Mouse (Mus musculus) heart, embryonic 16.5 days (tissue): ENCODE measurements around the gene Prdm15. TPM values are rescaled to one million over a fixed set of nuclear protein-coding genes. Genes with fewer than 3 reads are reported as not detected.

Experiments
- ATAC-seq: fragments of 200-750 bp; cut with Nextera tagmentation; replicated peaks from 2 replicates; pipeline ENCODE4 v1.8.0; 2017; ENCODE audit warnings: moderate number of reproducible peaks; ENCODE audit not compliant: insufficient read depth, low FRiP score; ENCODE audit errors: extremely low read depth
- H3K27ac ChIP-seq: fragments of 300-500 bp; sonication (generic); 2 replicates; pipeline ENCODE4 v1.5.1; 2014; ENCODE audit warnings: mild to moderate bottlenecking, low read length, control low read depth, moderate library complexity
- H3K27me3 ChIP-seq: fragments of 300-500 bp; sonication (generic); 2 replicates; pipeline ENCODE4 v1.6.1; 2014; ENCODE audit warnings: low read length, mixed read lengths; ENCODE audit not compliant: control insufficient read depth, insufficient read depth
- H3K36me3 ChIP-seq: fragments of 300-500 bp; sonication (generic); 2 replicates; pipeline ENCODE4 v1.6.1; 2014; ENCODE audit not compliant: control insufficient read depth, insufficient read depth
- H3K4me1 ChIP-seq: fragments of 300-500 bp; sonication (generic); 2 replicates; pipeline ENCODE4 v1.6.1; 2014; ENCODE audit warnings: low read length, mixed read lengths; ENCODE audit not compliant: control insufficient read depth, insufficient read depth
- H3K4me2 ChIP-seq: fragments of 300-500 bp; sonication (generic); 2 replicates; pipeline ENCODE4 v1.6.1; 2014; ENCODE audit warnings: low read depth, mild to moderate bottlenecking, control low read depth, low read length
- H3K4me3 ChIP-seq: fragments of 300-500 bp; sonication (generic); 2 replicates; pipeline ENCODE4 v1.5.1; 2014; ENCODE audit warnings: mild to moderate bottlenecking, control low read depth, low read length
- H3K9ac ChIP-seq: fragments of 300-500 bp; sonication (generic); 2 replicates; pipeline ENCODE4 v1.6.1; 2014; ENCODE audit warnings: low read length, control low read depth
- H3K9me3 ChIP-seq: fragments of 300-500 bp; sonication (generic); replicated peaks from 2 replicates; pipeline ENCODE4 v1.6.1; 2016; ENCODE audit warnings: low read length; ENCODE audit not compliant: control insufficient read depth
- WGBS: fragments of 180-500 bp; shearing (Covaris S2); extraction: QIAGEN DNeasy Blood & Tissue Kit; methylation state at CpG from one replicate; pipeline ENCODE4 v1.1.7; 2014; 5-methylcytosine and 5-hydroxymethylcytosine counted together
- polyA plus RNA-seq: library from polyadenylated mRNA; unstranded; fragments of >200 nt; fragmentation: Nextera tagmentation; extraction: Ambion mirVana; gene quantifications from 2 replicates; pipeline ENCODE4 v1.2.1, GENCODE M21; 2015

Prdm15 gene
- polyA plus RNA-seq, 1 experiment from 2014 or later = 7.0 TPM

DNA sequence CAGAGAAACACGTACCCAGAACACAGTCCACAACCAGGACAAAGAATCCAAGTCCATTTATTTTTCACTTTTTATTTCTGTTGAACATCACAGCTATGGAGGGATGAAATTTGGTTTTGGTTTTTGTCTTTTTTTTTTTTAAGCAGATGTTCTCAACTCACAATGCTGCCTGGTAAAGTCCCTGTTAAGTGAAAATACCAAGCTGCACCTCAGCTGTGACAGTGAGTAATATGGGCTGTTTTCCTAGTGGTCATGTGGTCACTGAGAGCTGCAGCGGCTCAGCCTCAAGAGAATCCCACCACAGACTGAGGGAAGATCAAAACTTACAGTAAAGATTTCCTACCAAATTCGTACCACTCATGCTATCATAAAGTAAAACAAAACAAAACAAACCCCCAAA lies 19.5 kb downstream of the Prdm15 start:
- Histone ChIP-seq H3K27me3 (no peaks in the 10 kb centered on the region), H3K4me1 (no peaks in the 10 kb centered on the region), H3K9ac (no peak overlapping the region), H3K4me2 (no peak overlapping the region), H3K4me3 (no peak overlapping the region), H3K36me3 (peaks cover 31% of the 10 kb centered on the region), H3K27ac (no peak overlapping the region), H3K9me3 (no peaks in the 10 kb centered on the region)
- ATAC-seq = no peak
- 86% methylated on average over 3 of the region's 3 CpGs for WGBS

- no peak for ATAC-seq
- no peak overlapping the region for H3K4me2 ChIP-seq
- H3K27me3 ChIP-seq = no peaks in the 10 kb centered on the region
- H3K27ac ChIP-seq = no peak overlapping the region
- H3K4me3 ChIP-seq = no peak overlapping the region
- H3K9ac ChIP-seq = no peak overlapping the region
- peaks cover 24% of the 10 kb centered on the region for H3K36me3 ChIP-seq
- H3K9me3 ChIP-seq = no peaks in the 10 kb centered on the region
- no peaks in the 10 kb centered on the region for H3K4me1 ChIP-seq
- WGBS = 100% methylated on average over 1 of the region's 1 CpGs
Observed at GRCm38 (mm10) chr16:97828207-97828606, 23.4 kb downstream of the Prdm15 start.

GRCm38 (mm10) chr16:97823311-97824007 lies 28.2 kb downstream of the Prdm15 start:
- H3K27me3 ChIP-seq = no peaks in the 10 kb centered on the region
- no peak overlapping the region for H3K27ac ChIP-seq
- no peak overlapping the region for H3K9ac ChIP-seq
- peaks cover 22% of the 10 kb centered on the region for H3K36me3 ChIP-seq
- 93% methylated on average over 6 of the region's 6 CpGs for WGBS
- H3K4me1 ChIP-seq = no peaks in the 10 kb centered on the region
- no peak for ATAC-seq
- H3K4me2 ChIP-seq = no peak overlapping the region
- H3K9me3 ChIP-seq = no peaks in the 10 kb centered on the region
- H3K4me3 ChIP-seq = no peak overlapping the region

GRCm38 (mm10) chr16:97819532-97819931 lies 32.1 kb downstream of the Prdm15 start:
- peak; percentile 63 for ATAC-seq
- Histone ChIP-seq H3K4me2 (no peak overlapping the region), H3K27ac (peak overlapping the region; percentile 59)

GRCm38 (mm10) chr16:97817414-97817813 lies 34.2 kb downstream of the Prdm15 start:
- H3K9ac ChIP-seq = no peak overlapping the region
- peaks cover 25% of the 10 kb centered on the region for H3K36me3 ChIP-seq
- no peak overlapping the region for H3K4me2 ChIP-seq
- ATAC-seq = no peak
- H3K9me3 ChIP-seq = no peaks in the 10 kb centered on the region
- WGBS = 90% methylated on average over 1 of the region's 1 CpGs
- no peak overlapping the region for H3K4me3 ChIP-seq
- no peaks in the 10 kb centered on the region for H3K4me1 ChIP-seq
- H3K27ac ChIP-seq = no peak overlapping the region
- no peaks in the 10 kb centered on the region for H3K27me3 ChIP-seq

More at GRCm38 (mm10) chr16:97819532-97819931, 32.1 kb downstream of the Prdm15 start:
- H3K9me3 ChIP-seq = no peaks in the 10 kb centered on the region
- no peaks in the 10 kb centered on the region for H3K27me3 ChIP-seq
- peaks cover 17% of the 10 kb centered on the region for H3K36me3 ChIP-seq
- no peak overlapping the region for H3K4me3 ChIP-seq
- H3K9ac ChIP-seq = no peak overlapping the region
- no peaks in the 10 kb centered on the region for H3K4me1 ChIP-seq
- 78% methylated on average over 4 of the region's 4 CpGs for WGBS

- Histone ChIP-seq H3K4me1 (no peaks in the 10 kb centered on the region), H3K9ac (no peak overlapping the region), H3K4me2 (no peak overlapping the region), H3K4me3 (no peak overlapping the region), H3K27ac (no peak overlapping the region), H3K9me3 (no peaks in the 10 kb centered on the region), H3K36me3 (peaks cover 35% of the 10 kb centered on the region), H3K27me3 (no peaks in the 10 kb centered on the region)
- whole genome bisulfite sequencing = 85% methylated on average over 5 of the region's 5 CpGs
- ATAC-seq = no peak
Observed at GRCm38 (mm10) chr16:97815269-97815668, 36.4 kb downstream of the Prdm15 start.

- Histone ChIP-seq H3K4me2 (no peak overlapping the region), H3K27ac (no peak overlapping the region), H3K27me3 (no peaks in the 10 kb centered on the region), H3K4me1 (no peaks in the 10 kb centered on the region), H3K9ac (no peak overlapping the region), H3K9me3 (no peaks in the 10 kb centered on the region), H3K4me3 (no peak overlapping the region), H3K36me3 (peaks cover 44% of the 10 kb centered on the region)
- 99% methylated on average over 2 of the region's 2 CpGs for WGBS
- no peak for ATAC-seq
Observed at GRCm38 (mm10) chr16:97814060-97814459, 37.6 kb downstream of the Prdm15 start.

GRCm38 (mm10) chr16:97808881-97809280 lies 42.8 kb downstream of the Prdm15 start:
- no peaks in the 10 kb centered on the region for H3K9me3 ChIP-seq
- no peak overlapping the region for H3K4me2 ChIP-seq
- no peak overlapping the region for H3K9ac ChIP-seq
- WGBS = 94% methylated on average over 3 of the region's 3 CpGs
- ATAC-seq = no peak
- no peaks in the 10 kb centered on the region for H3K4me1 ChIP-seq
- no peak overlapping the region for H3K4me3 ChIP-seq
- no peak overlapping the region for H3K27ac ChIP-seq
- peaks cover 64% of the 10 kb centered on the region for H3K36me3 ChIP-seq
- H3K27me3 ChIP-seq = no peaks in the 10 kb centered on the region

DNA sequence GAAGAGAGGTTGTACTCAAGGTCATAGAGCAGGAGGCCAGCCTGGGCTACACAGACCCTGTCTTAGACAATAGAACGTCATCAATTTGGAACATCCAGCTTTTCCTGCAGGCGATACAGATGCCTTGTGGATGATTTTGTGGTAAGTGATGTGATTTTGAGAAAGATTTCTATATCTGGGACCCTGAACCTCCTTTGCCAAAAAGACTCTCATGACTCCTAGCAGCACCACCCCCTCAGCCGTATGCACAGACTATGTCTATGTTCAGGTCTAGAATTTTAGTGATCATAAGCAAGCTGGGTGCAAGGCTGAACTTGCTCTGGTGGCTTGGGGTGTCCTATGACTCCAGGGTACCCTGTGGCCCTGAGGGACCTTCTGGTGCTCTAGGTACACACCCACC lies 46.0 kb downstream of the Prdm15 start:
- H3K4me3 ChIP-seq = no peak overlapping the region
- H3K36me3 ChIP-seq = peaks cover 49% of the 10 kb centered on the region
- H3K9me3 ChIP-seq = no peaks in the 10 kb centered on the region

More for the DNA sequence above, 46.0 kb downstream of the Prdm15 start:
- Histone ChIP-seq H3K4me2 (no peak overlapping the region), H3K9ac (no peak overlapping the region), H3K27ac (no peak overlapping the region), H3K27me3 (no peaks in the 10 kb centered on the region), H3K4me1 (no peaks in the 10 kb centered on the region)
- no peak for ATAC-seq
- 85% methylated on average over 3 of the region's 3 CpGs for WGBS
